Mouse (Mus musculus) kidney, embryonic 14.5 days (tissue): Measurements from ENCODE around the gene Abca5. TPM values are rescaled to one million over a fixed set of nuclear protein-coding genes. Genes with fewer than 3 reads are reported as not detected.

Experiments
- ATAC-seq: fragments of 200-750 bp; cut with Nextera tagmentation; 2 replicates; pipeline ENCODE4 v1.8.0; 2017; ENCODE audit warnings: moderate number of reproducible peaks, mild to moderate bottlenecking, moderate TSS enrichment, moderate library complexity; ENCODE audit not compliant: low FRiP score, low TSS enrichment
- H3K27ac ChIP-seq: fragments of 300-500 bp; sonication (generic); 2 replicates; pipeline ENCODE4 v1.5.1; 2014; ENCODE audit warnings: low read depth, mild to moderate bottlenecking, low read length, moderate library complexity, mixed read lengths
- H3K27me3 ChIP-seq: fragments of 300-500 bp; sonication (generic); 2 replicates; pipeline ENCODE4 v1.6.1; 2014; ENCODE audit warnings: mild to moderate bottlenecking, low read length; ENCODE audit not compliant: control insufficient read depth, insufficient read depth
- H3K36me3 ChIP-seq: fragments of 300-500 bp; sonication (generic); 2 replicates; pipeline ENCODE4 v1.6.1; 2014; ENCODE audit warnings: low read length, mixed read lengths; ENCODE audit not compliant: control insufficient read depth, insufficient read depth
- H3K4me1 ChIP-seq: fragments of 300-500 bp; sonication (generic); 2 replicates; pipeline ENCODE4 v1.6.1; 2014; ENCODE audit warnings: low read length, mixed read lengths; ENCODE audit not compliant: control insufficient read depth, insufficient read depth
- H3K4me2 ChIP-seq: fragments of 300-500 bp; sonication (generic); replicated peaks from 2 replicates; pipeline ENCODE4 v1.6.1; 2014; ENCODE audit warnings: low read depth, mild to moderate bottlenecking, low read length
- H3K4me3 ChIP-seq: fragments of 300-500 bp; sonication (generic); 2 replicates; pipeline ENCODE4 v1.5.1; 2014; ENCODE audit warnings: mild to moderate bottlenecking, low read length
- H3K9ac ChIP-seq: fragments of 300-500 bp; sonication (generic); 2 replicates; pipeline ENCODE4 v1.6.1; 2014; ENCODE audit warnings: low read depth, mild to moderate bottlenecking, low read length, moderate library complexity
- H3K9me3 ChIP-seq: fragments of 300-500 bp; sonication (generic); 2 replicates; pipeline ENCODE4 v1.6.1; 2016; ENCODE audit warnings: low read length; ENCODE audit not compliant: control insufficient read depth
- WGBS: fragments of 180-500 bp; shearing (Covaris S2); extraction: QIAGEN DNeasy Blood & Tissue Kit; methylation state at CpG from one replicate; pipeline ENCODE4 v1.1.7; 2014; 5-methylcytosine and 5-hydroxymethylcytosine counted together
- polyA plus RNA-seq: library from polyadenylated mRNA; unstranded; fragments of >200 nt; fragmentation: Nextera tagmentation; extraction: Ambion mirVana; gene quantifications from 2 replicates; pipeline ENCODE4 v1.2.1, GENCODE M21; 2014

Gene Abca5
- polyA plus RNA-seq, 1 experiment from 2014 or later, result 6.9 TPM

DNA sequence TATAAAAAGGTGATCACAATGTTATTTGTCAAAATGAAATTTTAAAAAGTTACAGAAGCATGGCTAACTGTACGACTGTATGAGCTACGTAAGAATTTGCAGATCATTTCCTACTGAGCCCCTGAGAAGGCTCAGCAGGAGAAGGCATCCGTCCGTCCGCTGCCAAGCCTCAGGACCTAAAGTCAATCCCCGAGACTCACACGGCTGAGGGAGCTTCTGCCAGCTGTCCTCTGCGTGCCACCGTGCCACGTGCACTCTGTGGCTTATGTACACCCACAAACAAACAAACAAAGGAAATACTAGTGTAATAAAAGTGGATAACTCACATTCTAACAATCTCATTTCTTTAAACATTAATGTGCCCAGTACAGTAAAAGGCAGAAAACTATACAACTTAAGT, 52.7 kb downstream of the Abca5 start:
- no peak overlapping the region for H3K27ac ChIP-seq
- no peaks in the 10 kb centered on the region for H3K9me3 ChIP-seq
- no peaks in the 10 kb centered on the region for H3K36me3 ChIP-seq
- ATAC-seq, result no peak
- H3K4me2 ChIP-seq, result no peak overlapping the region
- no peaks in the 10 kb centered on the region for H3K4me1 ChIP-seq
- WGBS, result 80% methylated on average over 10 of the region's 10 CpGs
- no peaks in the 10 kb centered on the region for H3K27me3 ChIP-seq
- H3K4me3 ChIP-seq, result no peak overlapping the region
- no peak overlapping the region for H3K9ac ChIP-seq

DNA sequence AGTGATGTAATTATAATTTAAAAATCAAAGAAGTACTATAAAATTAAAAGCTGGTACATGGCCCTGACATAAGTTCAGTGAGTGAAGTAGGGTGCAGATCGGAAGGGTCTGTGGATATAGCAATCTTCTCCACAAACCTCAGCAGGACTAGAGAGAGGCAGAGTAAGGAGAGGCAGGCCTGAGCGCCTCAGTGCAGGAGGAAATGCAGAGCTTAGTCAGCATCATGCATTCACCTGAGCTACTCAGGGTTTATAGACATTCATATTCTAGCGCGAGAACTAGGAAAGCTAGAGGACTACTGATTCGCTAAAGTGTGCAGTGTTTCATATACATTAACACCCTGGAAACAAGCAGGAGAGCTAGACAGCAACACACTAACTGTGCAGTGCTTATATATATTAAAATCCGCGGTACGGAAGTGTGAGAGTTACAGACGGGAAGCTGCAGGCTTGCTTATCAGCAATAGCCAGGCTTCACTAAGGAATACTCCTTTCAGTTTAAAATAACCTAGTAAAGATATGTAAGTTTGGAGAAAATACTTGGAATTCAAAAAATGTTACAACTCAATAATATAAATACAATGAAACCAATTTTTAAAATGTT, 53.2 kb downstream of the Abca5 start:
- H3K4me2 ChIP-seq, result no peak overlapping the region
- 89% methylated on average over 9 of the region's 9 CpGs for WGBS
- H3K27ac ChIP-seq, result no peak overlapping the region
- H3K27me3 ChIP-seq, result no peaks in the 10 kb centered on the region
- no peaks in the 10 kb centered on the region for H3K36me3 ChIP-seq
- ATAC-seq, result no peak
- no peak overlapping the region for H3K4me3 ChIP-seq
- no peak overlapping the region for H3K9ac ChIP-seq
- no peaks in the 10 kb centered on the region for H3K9me3 ChIP-seq
- no peaks in the 10 kb centered on the region for H3K4me1 ChIP-seq

DNA sequence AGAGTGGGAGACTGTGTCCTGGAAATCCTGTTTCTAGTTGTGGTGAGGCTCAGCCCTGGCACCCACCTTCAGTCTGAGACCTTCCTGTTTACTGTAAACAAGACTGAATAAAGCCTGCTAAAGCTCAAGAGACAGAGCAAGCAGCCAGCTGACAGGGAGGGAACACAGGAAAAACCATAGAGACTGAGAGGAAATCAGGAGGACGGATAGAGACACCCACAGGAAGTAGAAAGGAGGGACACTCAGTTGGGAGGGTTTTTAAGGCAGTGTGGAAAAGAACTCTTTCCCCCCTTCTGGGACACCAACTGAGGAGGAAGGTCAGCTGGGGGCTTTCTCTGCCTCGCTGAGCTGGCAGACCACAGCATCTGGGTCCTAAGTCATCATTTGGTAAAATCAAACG, 62.7 kb downstream of the Abca5 start:
- H3K9me3 ChIP-seq, result no peaks in the 10 kb centered on the region
- no peaks in the 10 kb centered on the region for H3K36me3 ChIP-seq
- no peak overlapping the region for H3K9ac ChIP-seq
- no peak overlapping the region for H3K4me3 ChIP-seq
- no peak overlapping the region for H3K27ac ChIP-seq
- H3K4me1 ChIP-seq, result no peaks in the 10 kb centered on the region
- 69% methylated on average over 3 of the region's 3 CpGs for WGBS
- peak overlapping the region; percentile 8 for H3K4me2 ChIP-seq
- no peaks in the 10 kb centered on the region for H3K27me3 ChIP-seq
- ATAC-seq, result no peak

DNA sequence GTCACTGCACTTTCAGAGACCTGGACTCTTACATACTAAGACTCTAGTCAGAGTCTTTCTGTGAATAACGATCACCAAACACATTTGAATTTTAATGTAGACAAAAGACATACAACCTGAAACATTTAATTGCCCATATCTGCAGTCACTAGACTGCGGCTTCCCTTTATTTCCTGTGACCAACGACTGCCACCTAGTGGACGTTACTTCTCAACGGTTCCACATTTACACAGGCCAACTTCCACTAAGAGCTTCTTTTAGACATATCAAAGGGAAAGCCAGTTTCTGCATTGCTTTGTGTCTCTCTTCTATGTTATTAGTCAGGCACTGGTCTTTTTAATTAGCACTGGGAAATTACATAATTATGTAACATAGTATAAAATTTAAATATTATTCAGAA, 65.8 kb downstream of the Abca5 start:
- no peaks in the 10 kb centered on the region for H3K4me1 ChIP-seq
- ATAC-seq, result peak; percentile 83
- 7% methylated on average over 5 of the region's 5 CpGs for WGBS

DNA sequence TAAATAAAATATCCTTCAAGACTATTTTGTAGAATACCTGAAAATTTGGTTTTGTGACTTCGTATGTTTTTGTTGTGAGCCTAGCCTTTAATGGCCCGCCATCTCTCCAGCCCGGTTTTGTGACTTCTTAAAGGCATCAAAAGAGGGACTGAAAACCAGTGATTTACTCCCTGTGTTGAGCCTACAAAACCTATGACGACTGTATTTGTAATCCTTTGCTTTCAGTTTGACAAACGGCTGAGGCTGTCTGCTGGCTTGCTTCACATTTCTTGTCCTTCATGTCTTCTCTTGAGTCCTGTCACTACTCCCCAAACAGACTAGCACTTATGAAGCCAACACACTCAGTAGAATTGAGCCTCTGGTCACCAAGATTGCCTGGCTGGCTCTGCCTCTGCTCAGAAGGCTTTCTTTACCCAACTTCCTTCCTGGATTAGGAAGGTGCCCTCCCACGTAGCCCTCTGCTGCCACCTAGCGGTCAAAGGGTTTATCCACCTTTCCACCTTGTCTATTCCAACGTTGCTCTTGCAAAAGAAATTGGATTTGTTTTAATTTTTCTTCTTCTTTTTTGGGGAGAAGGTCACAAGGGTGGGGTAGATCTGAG, 69.2 kb downstream of the Abca5 start:
- Histone ChIP-seq H3K9ac (no peak overlapping the region), H3K9me3 (no peaks in the 10 kb centered on the region)

More for the DNA sequence above, 65.8 kb downstream of the Abca5 start:
- no peak overlapping the region for H3K4me3 ChIP-seq
- H3K27ac ChIP-seq, result no peak overlapping the region
- H3K27me3 ChIP-seq, result no peaks in the 10 kb centered on the region
- H3K9ac ChIP-seq, result no peak overlapping the region
- no peaks in the 10 kb centered on the region for H3K36me3 ChIP-seq
- no peaks in the 10 kb centered on the region for H3K9me3 ChIP-seq
- no peak overlapping the region for H3K4me2 ChIP-seq

DNA sequence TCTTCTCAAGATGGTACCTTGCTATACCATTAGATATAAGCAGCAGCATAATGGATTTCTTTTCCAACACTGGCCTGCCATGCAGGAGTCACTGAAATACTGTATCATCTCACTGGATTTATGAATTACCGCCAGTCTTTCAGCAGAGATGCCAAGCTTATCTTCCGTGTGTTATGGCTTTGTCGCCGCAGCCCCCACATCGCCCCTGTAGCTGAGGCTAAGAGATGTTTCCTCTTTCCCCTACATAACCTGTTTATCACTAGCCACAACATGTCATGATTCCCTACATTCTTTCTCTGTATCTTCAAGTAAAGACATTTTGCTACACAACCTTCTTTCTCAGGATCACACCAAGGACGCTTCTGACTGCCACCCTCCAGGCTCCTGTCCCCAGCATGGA, 70.3 kb downstream of the Abca5 start:
- Histone ChIP-seq H3K4me3 (no peak overlapping the region), H3K9ac (no peak overlapping the region), H3K4me2 (no peak overlapping the region), H3K27me3 (no peaks in the 10 kb centered on the region), H3K27ac (no peak overlapping the region), H3K9me3 (no peaks in the 10 kb centered on the region), H3K36me3 (no peaks in the 10 kb centered on the region), H3K4me1 (no peaks in the 10 kb centered on the region)
- no peak for ATAC-seq
- 92% methylated on average over 6 of the region's 6 CpGs for WGBS

More for the DNA sequence above, 69.2 kb downstream of the Abca5 start:
- H3K27ac ChIP-seq, result no peak overlapping the region
- H3K4me2 ChIP-seq, result no peak overlapping the region
- H3K36me3 ChIP-seq, result no peaks in the 10 kb centered on the region
- WGBS, result 38% methylated on average over 8 of the region's 8 CpGs
- no peaks in the 10 kb centered on the region for H3K27me3 ChIP-seq
- no peaks in the 10 kb centered on the region for H3K4me1 ChIP-seq
- peak; percentile 79; the same call in 1 of the 2 replicates for ATAC-seq
- no peak overlapping the region for H3K4me3 ChIP-seq

DNA sequence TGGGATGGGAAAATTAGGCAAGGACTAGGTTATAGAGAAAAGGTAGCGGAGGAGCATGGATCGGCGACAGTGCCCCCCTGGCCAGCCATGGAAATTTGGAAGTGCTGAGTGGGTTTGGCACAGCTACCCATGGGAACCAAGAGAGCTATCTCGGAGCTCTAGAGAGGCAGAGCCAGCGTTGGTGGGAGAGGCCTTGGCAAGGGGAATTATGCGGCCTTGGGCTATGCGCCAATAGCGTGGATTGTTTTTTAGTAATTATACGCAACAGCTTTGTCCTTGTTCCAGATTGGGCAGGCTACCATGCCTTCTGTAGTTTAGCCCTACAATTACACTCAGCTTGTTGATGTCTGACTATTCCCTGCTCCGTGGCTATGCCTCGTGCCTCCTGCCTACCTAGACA, 70.8 kb downstream of the Abca5 start:
- Histone ChIP-seq H3K4me1 (no peaks in the 10 kb centered on the region), H3K36me3 (no peaks in the 10 kb centered on the region), H3K4me3 (no peak overlapping the region), H3K9ac (no peak overlapping the region), H3K9me3 (no peaks in the 10 kb centered on the region), H3K27ac (no peak overlapping the region), H3K27me3 (no peaks in the 10 kb centered on the region), H3K4me2 (no peak overlapping the region)
- WGBS, result 91% methylated on average over 11 of the region's 11 CpGs
- ATAC-seq, result no peak

DNA sequence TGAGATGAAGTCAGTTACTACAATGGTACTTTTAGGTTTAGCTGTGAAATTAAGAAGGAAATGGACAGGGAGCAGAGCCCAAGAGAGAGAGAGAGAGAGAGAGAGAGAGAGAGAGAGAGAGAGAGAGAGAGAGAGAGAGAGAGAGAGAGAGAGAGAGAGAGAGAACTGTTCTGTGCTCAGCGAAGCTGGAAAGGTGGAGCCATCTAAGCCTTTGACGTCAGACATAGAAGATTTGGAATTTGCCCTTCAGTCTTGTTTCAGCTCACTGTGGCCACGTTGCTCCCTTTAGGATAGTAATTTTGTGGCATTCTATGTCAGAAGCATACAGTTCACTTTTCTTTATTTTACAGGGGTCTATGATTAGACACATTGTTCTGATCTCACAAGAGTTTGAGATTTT, 75.6 kb downstream of the Abca5 start:
- no peak for ATAC-seq
- H3K4me3 ChIP-seq, result no peak overlapping the region
- no peaks in the 10 kb centered on the region for H3K27me3 ChIP-seq
- no peaks in the 10 kb centered on the region for H3K36me3 ChIP-seq
- H3K4me1 ChIP-seq, result no peaks in the 10 kb centered on the region
- H3K4me2 ChIP-seq, result no peak overlapping the region
- no peak overlapping the region for H3K9ac ChIP-seq
- no peaks in the 10 kb centered on the region for H3K9me3 ChIP-seq
- 82% methylated on average over 3 of the region's 3 CpGs for WGBS
- no peak overlapping the region for H3K27ac ChIP-seq

DNA sequence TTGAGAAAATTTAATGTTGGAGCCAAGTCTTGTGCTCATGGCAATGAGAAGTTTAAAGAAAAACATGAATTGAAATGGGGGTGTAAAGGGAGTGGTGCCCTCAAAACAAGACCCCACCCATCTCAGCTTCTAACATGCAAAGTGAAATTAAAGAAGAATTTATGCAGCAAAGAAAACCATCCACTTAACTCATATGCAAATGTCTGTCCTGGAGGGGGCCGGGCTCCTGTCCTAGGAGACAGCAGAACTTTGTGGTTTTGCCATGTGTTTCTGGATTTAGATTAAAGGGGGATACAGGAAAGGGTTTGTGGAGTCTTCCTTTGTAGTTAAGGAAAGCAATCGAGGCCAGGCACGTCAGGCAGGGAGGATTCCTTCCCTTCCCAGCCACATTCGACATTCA, 79.6 kb downstream of the Abca5 start:
- H3K27me3 ChIP-seq, result no peaks in the 10 kb centered on the region
- H3K4me1 ChIP-seq, result no peaks in the 10 kb centered on the region
- no peak overlapping the region for H3K4me3 ChIP-seq
- no peak overlapping the region for H3K9ac ChIP-seq
- no peak for ATAC-seq
- 75% methylated on average over 4 of the region's 4 CpGs for WGBS
- no peak overlapping the region for H3K27ac ChIP-seq
- no peaks in the 10 kb centered on the region for H3K9me3 ChIP-seq
- no peak overlapping the region for H3K4me2 ChIP-seq
- H3K36me3 ChIP-seq, result no peaks in the 10 kb centered on the region
